Mouse (Mus musculus) spleen, postnatal 14 days (tissue): ENCODE measurements around the gene Pkd1l2.

ENCODE experiments used
- DNase-seq, 2 experiments: peaks; one replicate each; pipeline ENCODE4 v3.0.0; 2021 to 2022; ENCODE audit warnings: low spot score in 2 of 2

Gene Pkd1l2

GRCm38 (mm10) chr8:116975066-116975465 is 107.2 kb downstream of the Pkd1l2 start:
- no peak for DNase-seq

DNA sequence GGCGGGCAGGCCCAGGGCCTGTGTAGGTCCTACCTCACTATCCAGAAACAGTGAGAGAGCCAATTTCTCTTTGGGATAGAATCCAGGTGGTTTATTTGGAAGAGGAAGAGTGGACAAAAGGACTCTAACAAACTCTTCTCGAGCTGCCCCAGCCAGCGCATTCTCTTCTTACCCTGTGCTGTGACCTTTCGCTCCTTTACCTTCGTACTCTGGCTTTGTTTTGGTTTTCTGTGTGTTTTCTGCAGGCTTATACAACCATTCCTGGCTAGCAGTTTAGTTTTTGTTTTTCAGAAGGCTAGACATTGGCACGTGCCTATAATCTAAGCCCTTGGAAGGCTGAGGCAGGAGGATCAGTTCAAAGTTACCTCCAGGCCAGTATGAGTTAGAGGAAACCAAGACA is 112.7 kb downstream of the Pkd1l2 start:
- DNase-seq = no peak

GRCm38 (mm10) chr8:116954415-116954814 is 127.8 kb downstream of the Pkd1l2 start:
- no peak for DNase-seq

DNA sequence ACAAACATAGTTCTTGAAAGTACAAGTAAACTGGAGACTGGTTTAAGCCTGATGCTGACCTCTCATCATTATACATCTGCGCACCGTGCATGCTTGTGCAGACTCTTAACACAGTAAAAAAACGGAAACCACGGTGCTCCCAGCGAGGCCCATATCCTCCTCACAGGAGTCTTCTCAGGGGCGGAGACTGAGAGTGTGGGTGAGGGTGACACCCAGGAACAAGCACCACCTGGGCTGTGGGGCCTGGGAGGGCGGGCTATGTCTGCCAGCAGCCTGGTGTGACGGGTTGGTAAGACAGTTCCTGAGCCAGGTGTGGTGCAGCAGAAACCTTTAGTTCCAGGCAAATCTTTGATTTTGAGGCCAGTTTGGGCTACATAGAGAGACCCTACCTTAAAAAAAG is 129.8 kb downstream of the Pkd1l2 start:
- DNase-seq = no peak

GRCm38 (mm10) chr8:116951778-116952177 is 130.5 kb downstream of the Pkd1l2 start:
- no peak for DNase-seq

GRCm38 (mm10) chr8:116951369-116951768 is 130.9 kb downstream of the Pkd1l2 start:
- DNase-seq = no peak

DNA sequence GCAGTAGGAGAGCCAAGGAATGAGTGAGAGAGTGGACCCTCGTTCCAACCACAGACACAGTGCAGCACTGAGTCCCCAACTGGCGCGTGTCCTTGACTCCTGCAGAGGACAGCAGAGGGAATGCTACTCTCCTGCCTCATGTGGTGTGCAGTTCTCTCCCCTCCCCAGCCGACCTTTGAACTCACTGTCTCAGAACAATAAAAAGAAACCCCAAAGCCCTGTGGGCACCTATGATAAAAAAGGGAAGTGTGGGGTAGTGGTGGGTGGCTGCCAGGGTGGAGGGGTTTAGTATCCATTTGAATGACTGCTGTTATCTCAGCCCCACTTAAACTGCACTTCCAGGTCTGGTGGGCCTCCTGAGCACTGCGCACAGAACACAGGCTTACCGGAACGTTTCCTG is 134.7 kb downstream of the Pkd1l2 start:
- no peak for DNase-seq

DNA sequence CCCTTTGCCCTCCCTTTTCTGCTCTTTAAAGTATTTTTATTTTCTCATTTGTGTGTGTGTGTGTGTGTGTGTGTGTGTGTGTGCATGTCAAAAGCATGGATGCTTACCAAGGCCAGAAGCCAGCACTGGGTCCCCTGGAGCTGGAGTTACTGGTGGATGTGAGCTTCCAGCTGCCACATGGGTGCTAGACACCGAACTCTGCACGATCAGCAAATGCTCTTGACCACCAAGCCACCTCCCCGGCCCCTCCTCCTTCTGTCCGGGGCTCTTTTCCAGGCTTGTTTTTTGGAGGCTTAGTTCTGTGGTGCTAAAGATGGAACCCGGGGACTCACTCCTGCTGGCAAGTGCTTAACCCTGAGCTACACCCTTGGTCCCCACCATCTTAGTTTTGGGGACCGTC is 135.4 kb downstream of the Pkd1l2 start:
- no peak for DNase-seq

GRCm38 (mm10) chr8:116946268-116946838 is 135.9 kb downstream of the Pkd1l2 start:
- DNase-seq = no peak
